Mouse (Mus musculus) liver, postnatal 0 days (tissue): ENCODE measurements around the gene Ntrk2.

Source experiments
- CTCF ChIP-seq: sonication (generic); IDR thresholded peaks from 2 replicates; pipeline ENCODE4 v1.5.1; 2016; ENCODE audit warnings: antibody characterized with exemption, low read depth
- EP300 ChIP-seq: IDR thresholded peaks from 2 replicates; pipeline ENCODE4 v1.6.1; 2016; ENCODE audit warnings: antibody characterized with exemption, low read depth, mild to moderate bottlenecking

- TF ChIP-seq CTCF (no peak), EP300 (no peak)
These were observed 245.8 kb downstream of the Ntrk2 start for GRCm38 (mm10) chr13:59052188-59052587.
